11 mouse cellular contexts compared by ENCODE assay signal in genomic region chr11:113368046-113368445, GRCm38 (mm10).
DNase-seq lines count a peak whose midpoint lies in the region; ATAC-seq and TF ChIP-seq lines count a peak whose summit lies in the region.
"Had no signal": no experiment of that assay in that cellular context is flagged by ENCODE, and none has a peak within 500 bp of the region (broad histone marks: within the 10 kb centered on the region; RNA-seq: fewer than 3 reads in every experiment).

No protein-coding gene starts in this region.

- TF ChIP-seq CTCF in lung, postnatal 0 days (IDR thresholded peaks at IDR 0.05), result no peak

- DNase-seq in lung, postnatal 10 days, result peak; percentile 10
- DNase-seq in lung, postnatal 0 days (ENCODE audit: low spot score), result no peak
- peak; percentile 54 for DNase-seq in embryo, embryonic 11 days
- DNase-seq in kidney, postnatal 4 days, result peak; percentile 35 to 52
- DNase-seq in B cell, adult 2 months, result no peak
- DNase-seq: adrenal gland, postnatal 14 days; heart, adult 2 months; liver; lung, postnatal 4 days had no signal

- no peaks in the 10 kb centered on the region for H3K27me3 ChIP-seq in lung, postnatal 0 days (replicated peaks; ENCODE audit: insufficient read depth, low read length)
- peaks cover 3% of the 10 kb centered on the region; the same call in 1 of the 2 replicates for H3K27me3 ChIP-seq in hindbrain, embryonic 12.5 days

- H3K4me1 ChIP-seq in lung, postnatal 0 days (ENCODE audit: insufficient read depth, low read depth, low read length), result no peaks in the 10 kb centered on the region
- peaks cover 31% of the 10 kb centered on the region for H3K4me1 ChIP-seq in hindbrain, embryonic 12.5 days

- no peaks in the 10 kb centered on the region for H3K36me3 ChIP-seq in lung, postnatal 0 days (ENCODE audit: insufficient read depth, low read length)
- no peaks in the 10 kb centered on the region for H3K36me3 ChIP-seq in hindbrain, embryonic 12.5 days

- TF ChIP-seq EP300 in lung, postnatal 0 days (IDR thresholded peaks at IDR 0.05), result no peak

- H3K9me3 ChIP-seq in lung, postnatal 0 days (ENCODE audit: low read length), result no peaks in the 10 kb centered on the region
- H3K9me3 ChIP-seq in hindbrain, embryonic 12.5 days (replicated peaks), result no peaks in the 10 kb centered on the region; the same call in 1 of the 2 replicates

- 47% methylated on average over 13 of the region's 13 CpGs for WGBS in lung, postnatal 0 days
- WGBS in hindbrain, embryonic 12.5 days, result 17% methylated on average over 13 of the region's 13 CpGs

- no peak overlapping the region for H3K4me2 ChIP-seq in lung, postnatal 0 days (replicated peaks; ENCODE audit: low read depth, low read length)
- no peak overlapping the region for H3K4me2 ChIP-seq in hindbrain, embryonic 12.5 days (replicated peaks)

- H3K27ac ChIP-seq in lung, postnatal 0 days (ENCODE audit: low read length), result no peak overlapping the region
- peak overlapping the region; percentile 62 for H3K27ac ChIP-seq in hindbrain, embryonic 12.5 days
- H3K27ac ChIP-seq: heart, adult 2 months had no signal

- ATAC-seq in lung, postnatal 0 days, result no peak
- peak; percentile 42 for ATAC-seq in hindbrain, embryonic 12.5 days (ENCODE audit: low FRiP score)
- no peak for ATAC-seq in CD4-positive, CD25-positive, alpha-beta regulatory T cell, adult 4 months

- H3K4me3 ChIP-seq in lung, postnatal 0 days (ENCODE audit: low read depth, low read length), result no peak overlapping the region
- no peak overlapping the region for H3K4me3 ChIP-seq in hindbrain, embryonic 12.5 days
- H3K4me3 ChIP-seq: heart, adult 2 months had no signal

- H3K9ac ChIP-seq in lung, postnatal 0 days (replicated peaks; ENCODE audit: low read depth), result no peak overlapping the region
- no peak overlapping the region for H3K9ac ChIP-seq in hindbrain, embryonic 12.5 days

Comparison
In these comparisons a context has a peak if more than half of its experiments do, and no peak if none do; other contexts are left out.
1. DNase-seq: peak in lung, postnatal 10 days (single experiment), embryo, embryonic 11 days (single experiment) and kidney, postnatal 4 days (2 of 2); none in lung, postnatal 0 days (single experiment) and B cell, adult 2 months (0 of 2).